Mouse (Mus musculus) gastrocnemius, adult 18-20 months (tissue): ENCODE data around the gene Lyrm9. TPM values are rescaled to one million over a fixed set of nuclear protein-coding genes. Genes with fewer than 3 reads are reported as not detected.
"Not testable (repeated sequence)": the region's sequence is repeated elsewhere in the genome, so short reads cannot be mapped to it uniquely, and the experiment has no call there.

Experiments used
- DNase-seq: peaks from one replicate; pipeline ENCODE4 v3.0.0; 2021; ENCODE audit warnings: low spot score
- total RNA-seq, 2 experiments: library from RNA; stranded (reverse); gene quantifications; 2 replicates each; pipeline ENCODE4 v1.2.3; 2021

Lyrm9 gene
- total RNA-seq, 2 experiments from 2014 or later, result 12.3 to 17.3 TPM

DNA sequence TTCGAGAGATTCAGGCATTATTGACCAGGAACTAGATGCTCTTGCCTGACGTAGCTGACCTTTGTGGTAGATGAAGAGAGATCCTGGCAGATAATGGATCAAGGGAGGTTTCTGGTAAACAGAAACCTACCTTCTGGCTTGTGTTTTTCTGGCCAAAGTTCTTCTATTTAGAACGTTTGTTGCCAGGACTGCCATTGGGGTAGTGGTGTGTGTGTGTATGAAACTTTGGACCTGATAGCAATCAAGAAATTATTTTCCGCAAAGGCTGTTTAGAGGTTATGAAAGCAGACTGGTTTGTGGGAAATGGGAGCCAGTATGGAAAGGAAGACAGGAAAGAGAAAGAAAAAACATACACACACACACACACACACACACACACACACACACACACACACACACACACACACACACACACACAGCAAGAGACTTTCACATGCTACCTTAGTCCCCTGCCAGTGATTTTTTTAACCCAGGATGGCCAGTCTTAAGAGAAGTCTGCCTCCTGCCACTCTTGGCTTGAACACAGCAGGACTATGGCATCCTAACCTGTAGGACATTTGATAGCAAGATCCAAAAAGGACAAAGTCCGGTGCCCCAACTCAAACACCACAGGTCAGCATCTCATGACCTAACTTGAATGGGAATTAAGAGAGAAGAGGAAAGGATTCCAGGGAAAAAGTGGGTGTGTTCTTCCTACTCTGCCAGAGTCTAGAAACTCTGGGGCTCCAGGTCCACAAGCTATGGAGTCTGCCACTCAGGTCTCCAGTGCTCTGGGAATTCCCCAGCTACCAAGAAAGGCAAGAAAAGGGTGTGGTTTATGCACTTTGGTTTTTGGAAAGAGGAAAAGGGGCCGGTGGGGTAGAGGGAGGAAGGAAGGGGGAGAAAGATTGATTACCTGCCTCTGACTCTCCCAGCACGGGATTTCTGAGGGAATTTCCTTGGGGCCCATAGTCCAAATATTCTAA lies 21.8 kb downstream of the Lyrm9 start:
- DNase-seq, result no peak

- DNase-seq, result no peak
These were observed 23.5 kb downstream of the Lyrm9 start for GRCm38 (mm10) chr11:78849859-78850258.

GRCm38 (mm10) chr11:78851216-78851870 lies 25.0 kb downstream of the Lyrm9 start:
- DNase-seq, result no peak

- no peak for DNase-seq
These were observed 25.5 kb downstream of the Lyrm9 start for GRCm38 (mm10) chr11:78851871-78852265.

GRCm38 (mm10) chr11:78852529-78852928 lies 26.1 kb downstream of the Lyrm9 start:
- DNase-seq, result no peak

DNA sequence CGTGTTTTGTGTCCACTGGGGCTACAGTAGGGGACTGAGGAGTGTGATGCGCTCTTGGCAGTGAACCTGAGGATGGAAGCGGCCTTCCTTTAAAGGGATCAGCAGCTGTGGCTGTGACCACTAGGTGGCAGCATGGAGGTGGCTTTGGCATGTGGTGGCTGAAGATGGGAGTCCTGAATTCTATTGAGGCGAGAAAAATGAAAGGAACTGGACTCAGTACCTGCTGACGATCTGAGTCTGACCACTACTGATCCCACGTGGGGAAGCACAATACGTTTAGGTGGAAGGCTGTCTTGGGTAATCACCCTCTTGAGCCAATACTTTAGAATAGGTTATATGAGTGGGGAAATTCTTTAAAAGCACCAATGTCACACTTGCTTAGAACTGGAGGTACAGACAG lies 29.9 kb downstream of the Lyrm9 start:
- peak; percentile 86 for DNase-seq

DNA sequence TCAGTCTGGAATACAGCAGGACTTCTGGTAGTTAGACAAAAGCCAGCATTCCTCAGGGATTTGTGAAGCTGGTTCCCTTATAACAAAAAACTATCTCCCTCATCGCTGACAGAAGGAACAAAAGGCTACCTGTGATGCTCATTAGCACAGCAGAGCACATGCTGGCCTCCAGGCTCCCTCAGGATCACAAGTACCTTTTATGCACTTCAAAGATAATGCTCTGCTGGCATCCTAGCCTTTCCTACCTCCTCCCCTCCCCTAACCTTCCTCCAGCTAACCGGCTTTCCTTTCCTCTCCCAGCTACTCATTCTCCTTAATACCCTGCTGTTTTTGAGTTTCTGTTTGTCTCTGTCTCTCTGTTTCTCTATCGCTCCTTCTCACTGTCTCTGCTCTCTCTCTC lies 31.2 kb downstream of the Lyrm9 start:
- no peak for DNase-seq

DNA sequence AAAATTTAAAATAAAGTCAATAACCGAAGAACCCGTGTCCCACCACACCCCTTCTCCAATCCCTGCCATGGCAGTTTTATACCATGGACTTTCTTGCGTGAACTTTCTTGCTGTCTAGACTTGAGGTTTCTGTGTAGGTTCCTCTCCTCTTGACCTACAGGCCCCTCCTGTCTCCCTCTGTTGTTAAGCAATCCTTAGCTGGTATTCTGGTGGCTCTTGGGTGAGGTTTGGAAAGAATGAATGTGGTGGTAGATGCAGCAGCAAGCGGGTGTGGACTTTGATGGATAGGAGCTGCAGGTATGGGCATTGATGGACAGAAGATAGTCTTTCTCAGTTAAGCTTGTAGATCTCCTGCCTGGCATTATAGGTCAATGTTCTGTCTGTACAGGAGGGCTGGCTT lies 37.5 kb downstream of the Lyrm9 start:
- no peak for DNase-seq

DNA sequence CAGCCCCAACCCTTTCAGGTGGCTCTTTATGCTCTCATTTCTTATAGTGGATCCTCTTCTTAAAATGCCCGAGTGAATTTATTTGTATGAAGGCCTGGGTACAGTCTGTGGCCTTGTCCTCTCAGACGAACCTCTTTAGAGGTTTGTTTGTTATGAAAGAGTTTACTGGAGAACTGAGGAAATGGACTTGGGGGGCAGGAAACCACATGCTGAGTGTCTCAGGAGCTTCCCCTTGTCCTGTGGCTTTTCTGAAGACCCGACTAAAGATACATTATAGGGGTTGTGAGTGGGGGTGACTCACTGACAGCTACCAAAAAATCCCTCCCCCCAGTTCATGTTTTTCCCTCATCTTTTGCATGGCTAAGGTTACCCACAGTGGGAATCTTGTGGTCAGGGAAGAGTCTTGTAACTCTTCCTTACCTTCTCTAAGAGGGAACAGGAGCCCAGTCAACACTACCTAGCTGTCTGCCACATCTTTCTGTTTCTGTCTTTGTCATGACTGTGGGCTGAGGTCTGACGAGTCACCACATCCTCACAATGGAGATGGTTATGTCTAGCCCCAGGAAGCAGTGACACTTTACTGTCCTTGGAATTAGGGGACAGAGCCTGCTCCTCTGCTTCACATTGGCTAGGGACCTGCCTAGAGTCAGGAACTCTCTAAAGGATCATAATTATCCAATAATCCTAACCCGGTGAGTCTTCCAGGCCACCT lies 38.3 kb downstream of the Lyrm9 start:
- no peak for DNase-seq

DNA sequence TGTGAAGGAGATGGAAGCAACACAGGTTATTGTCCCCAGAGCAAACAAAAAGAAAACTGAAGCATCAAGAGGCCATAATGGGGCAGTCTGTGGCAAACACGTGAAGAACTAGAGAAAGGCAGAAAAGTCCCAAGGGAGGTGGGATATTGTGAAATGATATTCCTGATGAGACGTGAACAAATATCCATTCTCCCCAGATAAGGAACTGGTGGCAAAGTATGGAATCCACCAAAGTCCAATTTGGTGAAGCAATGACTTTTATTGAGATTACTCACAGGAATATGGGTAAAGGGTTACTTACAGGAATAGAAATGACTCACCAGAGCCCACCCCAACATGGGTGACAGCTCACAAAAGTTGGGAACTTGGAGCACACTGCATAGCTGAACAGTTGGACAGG lies 38.9 kb downstream of the Lyrm9 start:
- DNase-seq, result no peak

DNA sequence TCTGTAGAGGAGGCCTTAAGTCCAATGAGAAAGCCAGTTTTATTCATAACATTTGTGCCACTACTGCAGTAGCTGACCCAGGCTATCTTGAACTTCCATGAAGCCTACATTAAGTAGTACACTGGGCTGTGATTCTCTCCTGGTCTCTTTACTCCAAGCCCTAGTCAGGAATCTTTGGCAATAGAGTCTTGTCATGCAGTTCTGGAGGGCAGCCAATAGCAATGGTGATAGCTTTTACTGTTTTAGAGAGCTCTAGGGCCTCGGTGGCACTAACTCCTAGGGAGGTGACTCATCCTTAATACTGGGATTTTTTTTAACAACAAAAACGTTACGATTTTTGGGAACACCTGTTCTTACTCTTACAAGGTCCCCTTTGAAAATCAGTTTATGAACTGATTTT lies 40.1 kb downstream of the Lyrm9 start:
- DNase-seq, result no peak

DNA sequence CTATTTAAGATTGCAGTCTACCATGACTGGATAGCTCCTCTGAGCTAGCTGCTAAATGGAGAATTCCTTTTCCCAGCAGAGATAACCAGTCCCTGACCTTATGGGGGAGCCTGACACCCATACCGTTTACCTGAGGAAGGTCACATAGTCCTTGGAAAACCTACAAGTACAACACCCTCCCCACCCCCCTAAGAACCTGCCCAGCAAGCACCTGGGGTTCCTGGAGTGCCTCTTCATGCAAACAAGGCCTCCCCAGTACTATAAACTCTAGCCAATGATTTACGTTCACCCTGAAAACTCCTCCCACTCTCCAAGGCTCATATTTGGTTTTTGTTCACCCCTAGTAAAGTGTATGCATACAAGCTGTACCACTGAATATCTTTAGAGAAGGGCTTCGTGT lies 41.3 kb downstream of the Lyrm9 start:
- no peak for DNase-seq

GRCm38 (mm10) chr11:78869205-78869604 lies 42.8 kb downstream of the Lyrm9 start:
- DNase-seq, result not testable (repeated sequence)

DNA sequence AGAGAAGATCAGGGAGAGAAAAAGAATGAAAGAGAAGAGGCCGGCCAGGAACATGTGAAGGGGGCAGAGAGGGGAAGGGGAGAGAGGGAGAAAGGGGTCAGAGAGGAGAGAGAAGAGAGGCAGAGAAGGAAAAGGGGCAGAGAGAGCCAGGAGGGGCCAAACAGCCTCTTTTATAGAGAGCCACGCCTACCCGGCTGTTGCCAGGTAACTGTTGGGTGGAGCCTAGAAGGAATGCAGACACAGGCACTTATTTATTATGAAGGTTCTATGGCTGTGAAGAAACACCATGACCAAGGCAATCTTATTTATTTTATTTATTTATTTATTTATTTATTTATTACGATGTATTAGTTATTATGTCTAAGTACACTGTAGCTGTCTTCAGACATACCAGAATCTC lies 44.5 kb downstream of the Lyrm9 start:
- DNase-seq, result no peak

- DNase-seq, result no peak
These were observed 46.4 kb downstream of the Lyrm9 start for GRCm38 (mm10) chr11:78872782-78873181.

DNA sequence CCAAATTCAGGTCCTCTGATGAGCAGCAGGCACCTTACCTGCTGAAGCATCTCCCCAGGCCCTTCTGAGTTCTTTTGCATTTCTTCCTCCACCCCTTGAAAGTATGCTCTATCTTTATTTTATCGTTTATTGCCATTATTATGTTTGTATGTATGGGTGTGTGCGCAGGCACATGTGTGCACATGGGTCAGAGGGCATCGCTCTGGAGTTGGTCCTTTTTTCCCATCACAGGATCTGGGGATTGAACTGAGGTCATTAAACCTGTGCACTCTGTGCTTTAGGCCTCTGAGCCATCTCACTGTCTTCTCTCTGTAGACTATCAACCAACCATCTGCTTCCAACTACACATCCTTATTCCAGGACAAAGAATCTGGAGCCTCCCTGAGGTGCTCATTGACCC lies 53.3 kb downstream of the Lyrm9 start:
- DNase-seq, result no peak

DNA sequence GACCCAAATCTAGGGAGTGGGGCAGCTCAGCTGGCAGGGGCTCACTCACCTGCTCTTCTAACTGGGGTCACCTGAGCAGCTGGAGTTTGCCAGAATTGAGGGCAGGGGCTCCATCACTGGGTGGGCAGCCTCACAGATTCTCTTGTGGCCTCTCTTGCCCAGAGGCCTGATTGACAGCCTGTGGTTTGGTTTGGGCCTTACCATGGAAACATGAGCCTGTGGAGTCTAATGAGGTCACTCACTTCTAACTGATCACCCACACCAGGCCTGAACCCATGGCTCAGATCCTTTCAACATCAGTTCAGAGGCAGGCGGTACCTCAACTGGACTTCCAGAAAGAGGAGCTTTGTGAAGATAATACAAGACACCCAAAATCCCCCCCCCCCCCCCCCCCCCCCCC lies 60.3 kb downstream of the Lyrm9 start:
- DNase-seq, result peak; percentile 2

GRCm38 (mm10) chr11:78887102-78887971 lies 61.0 kb downstream of the Lyrm9 start:
- peak; percentile 83 for DNase-seq

GRCm38 (mm10) chr11:78889156-78889555 lies 62.8 kb downstream of the Lyrm9 start:
- DNase-seq, result no peak
